Mouse (Mus musculus) myocyte (in vitro differentiated cells): ENCODE measurements around the gene St3gal3.

ENCODE experiments used
- CEBPB ChIP-seq: IDR thresholded peaks from 2 replicates; pipeline ENCODE4 v1.6.1; 2011; ENCODE audit warnings: mild to moderate bottlenecking, moderate library complexity; ENCODE audit not compliant: poor library complexity, insufficient read depth, severe bottlenecking
- E2F4 ChIP-seq: IDR thresholded peaks from one replicate; pipeline ENCODE4 v1.6.1; 2011; ENCODE audit warnings: mild to moderate bottlenecking, control low read depth, moderate library complexity; ENCODE audit not compliant: insufficient read depth
- MYOG ChIP-seq, 3 experiments: IDR thresholded peaks; one replicate each; pipeline ENCODE4 v1.6.1; 2011; ENCODE audit warnings: control low read depth in 2 of 3, low read depth in 2 of 3, mild to moderate bottlenecking in 2 of 3; ENCODE audit not compliant: insufficient read length in 2 of 3, control insufficient read depth in 1 of 3, insufficient read depth in 1 of 3
- POLR2A ChIP-seq: IDR thresholded peaks from one replicate; pipeline ENCODE4 v1.6.1; 2011; ENCODE audit warnings: low read depth, mild to moderate bottlenecking, control low read depth, moderate library complexity; ENCODE audit not compliant: insufficient read length
- POLR2AphosphoS2 ChIP-seq: IDR thresholded peaks from one replicate; pipeline ENCODE4 v1.6.1; 2011; ENCODE audit warnings: low read depth, control low read depth; ENCODE audit not compliant: insufficient read length
- REST ChIP-seq: IDR thresholded peaks from one replicate; pipeline ENCODE4 v1.6.1; 2011; ENCODE audit warnings: mild to moderate bottlenecking, control low read depth, moderate library complexity; ENCODE audit not compliant: insufficient read depth, insufficient read length
- SRF ChIP-seq: IDR thresholded peaks from one replicate; pipeline ENCODE4 v1.6.1; 2011; ENCODE audit warnings: low read depth; ENCODE audit not compliant: control insufficient read depth, insufficient read length
- USF1 ChIP-seq: IDR thresholded peaks from one replicate; pipeline ENCODE4 v1.6.1; 2011; ENCODE audit warnings: low read depth, mild to moderate bottlenecking, control low read depth, moderate library complexity

GRCm38 (mm10) chr4:118054615-118055014, 80.1 kb downstream of the St3gal3 start:
- no peak for TF ChIP-seq REST
- TF ChIP-seq POLR2A, result no peak
- TF ChIP-seq CEBPB, result no peak
- TF ChIP-seq SRF, result no peak
- no peak for TF ChIP-seq E2F4
- TF ChIP-seq POLR2AphosphoS2, result no peak
- TF ChIP-seq MYOG (IDR thresholded peaks at IDR 0.05; ENCODE audit: control insufficient read depth in 1 of 3, insufficient read depth in 1 of 3, insufficient read length in 2 of 3, low read depth in 2 of 3), result no peak
- TF ChIP-seq USF1, result no peak
